Mouse (Mus musculus): ENCODE data around the gene Bmt2. TPM values are rescaled to one million over a fixed set of nuclear protein-coding genes. Genes with fewer than 3 reads are reported as not detected.

Gene Bmt2
- total RNA-seq, 2 experiments from 2014 or later: 16.9 to 17.0 TPM

Other genes starting within 250 kb of the Bmt2 start
- gene Tmem168, start 69.9 kb downstream of the Bmt2 start, total RNA-seq (2021): 10 to 100 TPM; 30.4 to 31.3 TPM
- 1 to 10 TPM; 3.0 to 3.9 TPM for gene Gpr85, start 162.0 kb upstream of the Bmt2 start, total RNA-seq (2021)
- 10 to 100 TPM; 41.2 to 42.1 TPM for gene 2610001J05Rik, start 193.6 kb upstream of the Bmt2 start, total RNA-seq (2021)